Mouse (Mus musculus) neural tube, embryonic 11.5 days (tissue): Measurements from ENCODE around the gene Cln6. TPM values are rescaled to one million over a fixed set of nuclear protein-coding genes. Genes with fewer than 3 reads are reported as not detected.

Source experiments
- polyA plus RNA-seq: library from polyadenylated mRNA; unstranded; fragments of >200 nt; fragmentation: Nextera tagmentation; extraction: Ambion mirVana; gene quantifications from 2 replicates; pipeline ENCODE4 v1.2.1, GENCODE M21; 2014

Gene Cln6
- polyA plus RNA-seq, 1 experiment from 2014 or later = 10.4 TPM

Other genes with a start within 250 kb of the Cln6 start
- 3.0 and 3.4 TPM in 2 replicates for gene Itga11, start 161.0 kb upstream of the Cln6 start, polyA plus RNA-seq
- 57.2 and 59.3 TPM in 2 replicates for gene Fem1b, start 26.9 kb upstream of the Cln6 start, polyA plus RNA-seq
- gene Calml4, start 19.3 kb downstream of the Cln6 start, polyA plus RNA-seq = 1.4 and 1.8 TPM in 2 replicates
- gene Pias1, start 149.1 kb downstream of the Cln6 start, polyA plus RNA-seq = 60.3 and 63.2 TPM in 2 replicates